Mouse (Mus musculus) kidney, postnatal 0 days (tissue): ENCODE measurements around the gene Fam187a. TPM values are rescaled to one million over a fixed set of nuclear protein-coding genes. Genes with fewer than 3 reads are reported as not detected.
A peak's percentile ranks its signal among the peaks of the same experiment; 100 is the strongest.

Experiments used
- ATAC-seq: fragments of 200-750 bp; cut with Nextera tagmentation; replicated peaks from 2 replicates; pipeline ENCODE4 v1.8.0; 2017; ENCODE audit warnings: low read depth, moderate number of reproducible peaks, moderate TSS enrichment, moderate library complexity; ENCODE audit not compliant: low FRiP score
- DNase-seq: peaks from one replicate; pipeline ENCODE4 v3.0.0-alpha.2; 2016; ENCODE audit warnings: low spot score
- H3K27ac ChIP-seq: fragments of 300-500 bp; sonication (generic); 2 replicates; pipeline ENCODE4 v1.5.1; 2014; ENCODE audit warnings: mild to moderate bottlenecking
- H3K27me3 ChIP-seq: fragments of 300-500 bp; sonication (generic); 2 replicates; pipeline ENCODE4 v1.6.1; 2014; ENCODE audit warnings: low read length, mixed read lengths; ENCODE audit not compliant: insufficient read depth
- H3K36me3 ChIP-seq: fragments of 300-500 bp; sonication (generic); 2 replicates; pipeline ENCODE4 v1.6.1; 2014; ENCODE audit warnings: low read length, mixed read lengths; ENCODE audit not compliant: insufficient read depth
- H3K4me1 ChIP-seq: fragments of 300-500 bp; sonication (generic); replicated peaks from 2 replicates; pipeline ENCODE4 v1.6.1; 2014; ENCODE audit warnings: antibody characterized with exemption, low read length, mixed read lengths; ENCODE audit not compliant: insufficient read depth
- H3K4me2 ChIP-seq: fragments of 300-500 bp; sonication (generic); 2 replicates; pipeline ENCODE4 v1.6.1; 2014; ENCODE audit warnings: mild to moderate bottlenecking, low read length, moderate library complexity, mixed read lengths
- H3K4me3 ChIP-seq: fragments of 300-500 bp; sonication (generic); replicated peaks from 2 replicates; pipeline ENCODE4 v1.5.1; 2014; ENCODE audit warnings: low read depth, low read length
- H3K9ac ChIP-seq: fragments of 300-500 bp; sonication (generic); 2 replicates; pipeline ENCODE4 v1.6.1; 2014; ENCODE audit warnings: low read depth, low read length
- H3K9me3 ChIP-seq: fragments of 300-500 bp; sonication (generic); replicated peaks from 2 replicates; pipeline ENCODE4 v1.6.1; 2016; ENCODE audit warnings: low read length, inconsistent platforms, mixed read lengths
- CTCF ChIP-seq: IDR thresholded peaks from 2 replicates; pipeline ENCODE4 v1.5.1; 2016; ENCODE audit warnings: antibody characterized with exemption, low read depth, mild to moderate bottlenecking, moderate library complexity
- WGBS: fragments of 180-500 bp; shearing (Covaris S2); extraction: QIAGEN DNeasy Blood & Tissue Kit; methylation state at CpG from one replicate; pipeline ENCODE4 v1.1.7; 2014; 5-methylcytosine and 5-hydroxymethylcytosine counted together
- polyA plus RNA-seq: library from polyadenylated mRNA; unstranded; fragments of >200 nt; fragmentation: Nextera tagmentation; extraction: Ambion mirVana; gene quantifications from 2 replicates; pipeline ENCODE4 v1.2.1, GENCODE M21; 2015

Fam187a gene
- polyA plus RNA-seq, 1 experiment from 2014 or later = not detected

- ATAC-seq = no peak
- Histone ChIP-seq H3K4me1 (no peaks in the 10 kb centered on the region; the same call in 1 of the 2 replicates), H3K27ac (no peak overlapping the region), H3K36me3 (peaks cover 17% of the 10 kb centered on the region), H3K27me3 (no peaks in the 10 kb centered on the region), H3K9ac (no peak overlapping the region), H3K4me3 (no peak overlapping the region), H3K9me3 (no peaks in the 10 kb centered on the region), H3K4me2 (no peak overlapping the region)
- no peak for TF ChIP-seq CTCF
- 78% methylated on average over 4 of the region's 4 CpGs for WGBS
- no peak for DNase-seq
These were observed 33.1 kb downstream of the Fam187a start for GRCm38 (mm10) chr11:102918077-102918476.

GRCm38 (mm10) chr11:102921491-102921890 lies 36.5 kb downstream of the Fam187a start:
- H3K9me3 ChIP-seq = no peaks in the 10 kb centered on the region
- H3K4me2 ChIP-seq = no peak overlapping the region
- no peaks in the 10 kb centered on the region for H3K36me3 ChIP-seq
- peaks cover 6% of the 10 kb centered on the region for H3K4me1 ChIP-seq
- no peak for TF ChIP-seq CTCF
- no peak for DNase-seq
- WGBS = 66% methylated on average over 6 of the region's 6 CpGs
- H3K27ac ChIP-seq = no peak overlapping the region
- ATAC-seq = no peak
- no peak overlapping the region for H3K4me3 ChIP-seq
- H3K9ac ChIP-seq = no peak overlapping the region
- no peaks in the 10 kb centered on the region for H3K27me3 ChIP-seq

GRCm38 (mm10) chr11:102924557-102925350 lies 39.8 kb downstream of the Fam187a start, which contains the start of gene Kif18b:
Kif18b (minus strand) TSS chr11:102925124.
- Histone ChIP-seq H3K9ac (peak within 1 kb of the TSS; percentile 62), H3K9me3 (no peaks in the 10 kb centered on the region), H3K27me3 (no peaks in the 10 kb centered on the region), H3K4me3 (peak within 1 kb of the TSS; percentile 72), H3K36me3 (no peaks in the 10 kb centered on the region), H3K4me2 (peak within 1 kb of the TSS; percentile 84), H3K4me1 (peaks cover 6% of the 10 kb centered on the region), H3K27ac (peak within 1 kb of the TSS; percentile 85)
- ATAC-seq (peak; percentile 91), DNase-seq (peak; percentile 99)
- no peak for TF ChIP-seq CTCF
- WGBS = under 1% methylated on average over 62 of the region's 62 CpGs

DNA sequence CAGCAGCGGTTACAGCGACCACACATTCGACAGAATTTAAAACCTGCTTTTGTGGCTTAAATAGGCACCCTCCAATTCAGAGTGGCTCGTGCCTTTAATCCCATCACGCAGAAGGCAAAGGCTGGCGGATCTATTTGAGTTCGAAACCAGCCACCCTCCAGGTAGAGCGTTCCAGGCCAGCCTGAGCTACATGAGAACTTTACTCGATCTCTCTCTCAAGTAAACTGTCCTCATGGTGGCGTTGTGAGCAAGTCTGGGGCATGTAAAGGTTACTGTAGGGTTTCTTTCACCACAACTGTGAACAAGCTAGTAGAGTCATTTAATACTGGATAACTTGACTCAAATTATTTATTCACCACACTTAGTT lies 40.4 kb downstream of the Fam187a start:
- Histone ChIP-seq H3K4me3 (peak overlapping the region; percentile 72), H3K36me3 (no peaks in the 10 kb centered on the region), H3K4me1 (peaks cover 6% of the 10 kb centered on the region), H3K4me2 (peak overlapping the region; percentile 84), H3K9ac (peak overlapping the region; percentile 62), H3K27me3 (no peaks in the 10 kb centered on the region), H3K9me3 (no peaks in the 10 kb centered on the region), H3K27ac (peak overlapping the region; percentile 85)
- peak; percentile 73 for DNase-seq
- 1% methylated on average over 10 of the region's 10 CpGs for WGBS
- TF ChIP-seq CTCF = peak; percentile 59
- peak; percentile 65 for ATAC-seq

- no peak overlapping the region for H3K4me2 ChIP-seq
- H3K4me1 ChIP-seq = no peaks in the 10 kb centered on the region
- WGBS = 90% methylated on average over 10 of the region's 10 CpGs
- H3K27ac ChIP-seq = no peak overlapping the region
- no peak overlapping the region for H3K4me3 ChIP-seq
- no peaks in the 10 kb centered on the region for H3K36me3 ChIP-seq
- no peaks in the 10 kb centered on the region for H3K9me3 ChIP-seq
- ATAC-seq (no peak), DNase-seq (no peak)
- no peaks in the 10 kb centered on the region for H3K27me3 ChIP-seq
- TF ChIP-seq CTCF = no peak
- no peak overlapping the region for H3K9ac ChIP-seq
These were observed 45.7 kb downstream of the Fam187a start for GRCm38 (mm10) chr11:102930672-102931071.

GRCm38 (mm10) chr11:102936272-102936671 lies 51.3 kb downstream of the Fam187a start:
- Histone ChIP-seq H3K9ac (no peak overlapping the region), H3K27ac (no peak overlapping the region), H3K4me1 (peaks cover 4% of the 10 kb centered on the region; the same call in 1 of the 2 replicates), H3K4me2 (no peak overlapping the region), H3K4me3 (no peak overlapping the region), H3K36me3 (no peaks in the 10 kb centered on the region), H3K27me3 (0 out of 2 replicates have a peak, but pooled peaks cover 5% of the 10 kb centered on the region), H3K9me3 (no peaks in the 10 kb centered on the region)
- WGBS = 22% methylated on average over 4 of the region's 4 CpGs
- no peak for TF ChIP-seq CTCF
- ATAC-seq (peak; percentile 25; the same call in 1 of the 2 replicates), DNase-seq (peak; percentile 70)

Other genes with a start within 250 kb of the Fam187a start
- gene Meioc, start 221.5 kb upstream of the Fam187a start, polyA plus RNA-seq = 0.32 and 0.36 TPM in 2 replicates
- gene Ccdc43, start 187.4 kb upstream of the Fam187a start, polyA plus RNA-seq = 35.3 and 42.8 TPM in 2 replicates
- gene Adam11, start 123.7 kb upstream of the Fam187a start, polyA plus RNA-seq = 5.9 and 7.7 TPM in 2 replicates
- 44.2 and 47.1 TPM in 2 replicates for gene Gjc1, start 65.5 kb upstream of the Fam187a start, polyA plus RNA-seq
- 2.9 and 3.0 TPM in 2 replicates for gene Higd1b, start 49.3 kb upstream of the Fam187a start, polyA plus RNA-seq
- gene Eftud2, start 4.2 kb upstream of the Fam187a start, polyA plus RNA-seq = 127 and 140 TPM in 2 replicates
- gene Ccdc103, start 4.0 kb upstream of the Fam187a start, polyA plus RNA-seq = 1.8 and 2.1 TPM in 2 replicates
- 0.20 and 0.33 TPM in 2 replicates for gene Gfap, start 15.7 kb downstream of the Fam187a start, polyA plus RNA-seq
- 2.6 and 3.4 TPM in 2 replicates for gene Kif18b, start 40.0 kb downstream of the Fam187a start, polyA plus RNA-seq
- gene C1ql1, start 61.5 kb downstream of the Fam187a start, polyA plus RNA-seq = 1.4 and 2.3 TPM in 2 replicates
- 60.3 and 60.7 TPM in 2 replicates for gene Nmt1, start 143.0 kb downstream of the Fam187a start, polyA plus RNA-seq
- gene Dcakd, start 143.2 kb downstream of the Fam187a start, polyA plus RNA-seq = 103 and 106 TPM in 2 replicates
- gene Plcd3, start 216.5 kb downstream of the Fam187a start, polyA plus RNA-seq = 4.2 and 5.6 TPM in 2 replicates
- 36.6 and 39.7 TPM in 2 replicates for gene Acbd4, start 216.5 kb downstream of the Fam187a start, polyA plus RNA-seq
- gene Hexim1, start 231.1 kb downstream of the Fam187a start, polyA plus RNA-seq = 6.5 and 6.8 TPM in 2 replicates
- gene Hexim2, start 247.3 kb downstream of the Fam187a start, polyA plus RNA-seq = 6.5 and 6.9 TPM in 2 replicates